Mouse (Mus musculus) liver, adult 10 weeks (tissue): ENCODE data around the gene Gm10181. TPM values are rescaled to one million over a fixed set of nuclear protein-coding genes. Genes with fewer than 3 reads are reported as not detected.

Experiments used
- polyA plus RNA-seq: library from polyadenylated mRNA; stranded (reverse); fragments of 350-450 nt; fragmentation: Illumina TruSeq; extraction: RNeasy Lipid Tissue Mini Kit (QIAGEN cat#74804); gene quantifications from one replicate; pipeline ENCODE4 v1.2.3, GENCODE M21; 2014; ENCODE audit warnings: low read depth, low replicate concordance

Gm10181 gene
- polyA plus RNA-seq: not detected

DNA sequence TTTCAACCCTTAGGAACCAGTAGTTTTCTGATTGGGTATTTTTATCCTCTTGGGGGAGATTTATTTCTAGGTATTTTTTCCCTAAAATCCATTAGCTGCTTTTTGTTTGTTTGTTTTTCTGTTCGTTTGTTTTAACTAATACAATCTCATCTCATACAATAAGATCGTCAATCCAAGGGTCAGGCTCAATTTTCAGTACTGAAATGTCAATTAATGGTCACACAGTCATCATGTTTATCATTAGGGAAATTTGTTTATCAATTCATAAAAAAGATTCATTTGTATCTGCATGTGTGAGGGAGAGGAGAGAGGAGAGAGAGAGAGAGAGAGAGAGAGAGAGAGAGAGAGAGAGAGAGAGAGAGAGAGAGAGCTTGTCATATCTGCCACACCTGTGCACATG, at the start of gene Gm10181:
TSS of gene Gm10181 (plus strand) at position 301 of the 400 bp plus-strand sequence.

Other genes starting within 250 kb of the Gm10181 start
- gene Herpud2, start 62.4 kb downstream of the Gm10181 start, polyA plus RNA-seq: 34.2 TPM
- gene Sept7, start 163.0 kb downstream of the Gm10181 start, polyA plus RNA-seq: 158 TPM